Mouse (Mus musculus) limb, embryonic 14.5 days (tissue): ENCODE data around the gene Srsf7. TPM values are rescaled to one million over a fixed set of nuclear protein-coding genes. Genes with fewer than 3 reads are reported as not detected.
"Not testable (repeated sequence)": the region's sequence is repeated elsewhere in the genome, so short reads cannot be mapped to it uniquely, and the experiment has no call there.

Experiments
- ATAC-seq: fragments of 200-750 bp; cut with Nextera tagmentation; 2 replicates; pipeline ENCODE4 v1.8.0; 2017; ENCODE audit warnings: low read depth, moderate number of reproducible peaks, moderate TSS enrichment; ENCODE audit not compliant: low FRiP score
- DNase-seq: peaks from one replicate; pipeline ENCODE4 v3.0.0-alpha.2; 2015; ENCODE audit warnings: low spot score
- H3K27ac ChIP-seq: fragments of 300-500 bp; sonication (generic); replicated peaks from 2 replicates; pipeline ENCODE4 v1.5.1; 2014; ENCODE audit warnings: low read depth, mild to moderate bottlenecking, low read length, moderate library complexity, mixed read lengths
- H3K27me3 ChIP-seq: fragments of 300-500 bp; sonication (generic); 2 replicates; pipeline ENCODE4 v1.6.1; 2014; ENCODE audit warnings: low read length, mixed read lengths; ENCODE audit not compliant: control insufficient read depth, insufficient read depth
- H3K36me3 ChIP-seq: fragments of 300-500 bp; sonication (generic); 2 replicates; pipeline ENCODE4 v1.6.1; 2014; ENCODE audit warnings: mild to moderate bottlenecking, low read length, moderate library complexity, mixed read lengths; ENCODE audit not compliant: control insufficient read depth, insufficient read depth
- H3K4me1 ChIP-seq: fragments of 300-500 bp; sonication (generic); 2 replicates; pipeline ENCODE4 v1.6.1; 2014; ENCODE audit warnings: antibody characterized with exemption, low read length, mixed read lengths; ENCODE audit not compliant: control insufficient read depth, insufficient read depth
- H3K4me2 ChIP-seq: fragments of 300-500 bp; sonication (generic); replicated peaks from 2 replicates; pipeline ENCODE4 v1.6.1; 2014; ENCODE audit warnings: low read depth, mild to moderate bottlenecking, low read length, moderate library complexity; ENCODE audit not compliant: severe bottlenecking
- H3K4me3 ChIP-seq: fragments of 300-500 bp; sonication (generic); replicated peaks from 2 replicates; pipeline ENCODE4 v1.5.1; 2014; ENCODE audit warnings: low read length
- H3K9ac ChIP-seq: fragments of 300-500 bp; sonication (generic); 2 replicates; pipeline ENCODE4 v1.6.1; 2014; ENCODE audit warnings: mild to moderate bottlenecking, low read depth, low read length, moderate library complexity; ENCODE audit not compliant: severe bottlenecking
- H3K9me3 ChIP-seq: fragments of 300-500 bp; sonication (generic); 2 replicates; pipeline ENCODE4 v1.6.1; 2016; ENCODE audit warnings: low read length; ENCODE audit not compliant: control insufficient read depth
- POLR2A ChIP-seq: fragments of 200-500 bp; IDR thresholded peaks from 2 replicates; pipeline ENCODE4 v1.8.0; 2012; ENCODE audit warnings: inconsistent platforms, mild to moderate bottlenecking, moderate library complexity, borderline replicate concordance; ENCODE audit not compliant: insufficient read depth, insufficient read length; ENCODE audit errors: extremely low read depth
- WGBS: fragments of 180-500 bp; shearing (Covaris S2); extraction: QIAGEN DNeasy Blood & Tissue Kit; methylation state at CpG from one replicate; pipeline ENCODE4 v1.1.7; 2014; 5-methylcytosine and 5-hydroxymethylcytosine counted together
- polyA plus RNA-seq, 2 experiments: library from polyadenylated mRNA; depleted of rRNA in 1 of 2; stranded (reverse) in 1 of 2; unstranded in 1 of 2; fragments of >200 nt; fragmentation: Nextera tagmentation in 1 of 2; extraction: Ambion mirVana in 1 of 2; gene quantifications; 2 replicates each; pipeline versions ENCODE4 v1.2.1 to v1.2.3; 2012 to 2014

The Srsf7 gene
- polyA plus RNA-seq, 2 experiments = 429 to 577 TPM

DNA sequence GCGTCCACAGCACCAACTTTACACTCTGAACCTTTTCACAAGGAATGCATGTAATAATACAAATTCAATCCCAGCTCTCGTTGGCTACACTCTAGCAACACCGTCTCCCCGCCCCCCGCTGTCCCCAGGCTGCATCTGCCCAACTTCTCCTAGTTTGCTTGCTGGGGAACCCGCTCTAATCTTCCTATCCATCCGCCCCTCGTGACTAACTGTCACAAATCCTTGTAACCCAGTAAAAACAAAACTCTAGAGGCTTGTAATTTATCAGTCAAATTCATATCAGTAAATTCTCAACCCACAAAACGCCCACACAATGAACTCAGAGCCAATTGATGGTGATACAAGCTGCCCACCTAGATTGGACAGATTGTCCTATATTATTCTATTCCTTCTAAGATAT is 14.1 kb upstream of the Srsf7 start:
- no peak for TF ChIP-seq POLR2A
- H3K4me2 ChIP-seq = no peak overlapping the region
- H3K9ac ChIP-seq = no peak overlapping the region
- DNase-seq (no peak), ATAC-seq (no peak)
- no peak overlapping the region for H3K4me3 ChIP-seq
- peaks cover 3% of the 10 kb centered on the region; the same call in 1 of the 2 replicates for H3K4me1 ChIP-seq
- H3K9me3 ChIP-seq = no peaks in the 10 kb centered on the region
- H3K27ac ChIP-seq = no peak overlapping the region
- H3K36me3 ChIP-seq = no peaks in the 10 kb centered on the region
- 65% methylated on average over 9 of the region's 9 CpGs for WGBS
- H3K27me3 ChIP-seq = no peaks in the 10 kb centered on the region

- no peak overlapping the region for H3K9ac ChIP-seq
- H3K36me3 ChIP-seq = no peaks in the 10 kb centered on the region
- H3K4me2 ChIP-seq = no peak overlapping the region
- H3K9me3 ChIP-seq = no peaks in the 10 kb centered on the region
- 61% methylated on average over 2 of the region's 2 CpGs for WGBS
- no peak overlapping the region for H3K27ac ChIP-seq
- TF ChIP-seq POLR2A = no peak
- no peak for ATAC-seq
- H3K4me1 ChIP-seq = peaks cover 3% of the 10 kb centered on the region; the same call in 1 of the 2 replicates
- H3K27me3 ChIP-seq = no peaks in the 10 kb centered on the region
- no peak for DNase-seq
- H3K4me3 ChIP-seq = no peak overlapping the region
Measured at GRCm38 (mm10) chr17:80220131-80220530, 13.0 kb upstream of the Srsf7 start.

DNA sequence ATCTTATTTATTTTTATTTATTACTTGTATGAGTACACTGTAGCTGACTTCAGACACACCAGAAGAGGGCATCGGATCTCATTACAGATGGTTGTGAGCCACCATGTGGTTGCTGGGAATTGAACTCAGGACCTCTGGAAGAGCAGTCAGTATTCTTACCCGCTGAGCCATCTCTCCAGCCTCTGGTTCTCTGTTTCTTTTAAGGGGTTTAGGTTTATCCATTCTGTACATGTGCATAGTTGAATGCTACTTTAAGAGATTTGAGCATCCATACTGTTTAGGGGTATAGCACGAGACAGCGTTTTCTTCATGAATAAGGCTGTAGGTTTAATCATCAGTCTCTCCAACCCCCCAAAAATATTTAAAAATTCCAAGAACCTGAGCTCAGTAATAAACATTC is 6.9 kb upstream of the Srsf7 start:
- 91% methylated on average over 4 of the region's 4 CpGs for WGBS
- DNase-seq, H3K4me1 ChIP-seq, ATAC-seq, H3K27me3 ChIP-seq, H3K4me3 ChIP-seq, H3K9ac ChIP-seq, H3K27ac ChIP-seq, H3K4me2 ChIP-seq, H3K9me3 ChIP-seq, H3K36me3 ChIP-seq: not testable (repeated sequence)

GRCm38 (mm10) chr17:80206301-80206670 is 821 bp downstream of the Srsf7 start:
- ATAC-seq = peak; percentile 8; the same call in 1 of the 2 replicates
- no peak for TF ChIP-seq POLR2A
- H3K4me1 ChIP-seq = peaks cover 12% of the 10 kb centered on the region

GRCm38 (mm10) chr17:80205657-80206056 is 1.4 kb downstream of the Srsf7 start:
- H3K9me3 ChIP-seq = no peaks in the 10 kb centered on the region
- H3K27ac ChIP-seq = no peak overlapping the region
- DNase-seq = no peak
- H3K27me3 ChIP-seq = no peaks in the 10 kb centered on the region
- peak overlapping the region; percentile 62 for H3K4me2 ChIP-seq
- H3K4me1 ChIP-seq = peaks cover 12% of the 10 kb centered on the region
- peaks cover 43% of the 10 kb centered on the region for H3K36me3 ChIP-seq
- peak overlapping the region; percentile 99 for H3K9ac ChIP-seq
- H3K4me3 ChIP-seq = peak overlapping the region; percentile 89
- WGBS = 25% methylated on average over 5 of the region's 5 CpGs
- ATAC-seq = no peak
- no peak for TF ChIP-seq POLR2A

More at GRCm38 (mm10) chr17:80206301-80206670, 821 bp downstream of the Srsf7 start:
- Histone ChIP-seq H3K36me3 (peaks cover 39% of the 10 kb centered on the region), H3K4me2 (peak overlapping the region; percentile 62), H3K9me3 (no peaks in the 10 kb centered on the region), H3K4me3 (peak overlapping the region; percentile 89), H3K9ac (peak overlapping the region; percentile 99), H3K27ac (peak overlapping the region; percentile 99), H3K27me3 (no peaks in the 10 kb centered on the region)
- WGBS = 0% methylated on average over 36 of the region's 36 CpGs
- peak; percentile 25 for DNase-seq
